Mouse (Mus musculus) MEL (cell line): ENCODE measurements at regions not wholly inside any gene's neighbourhood (a gene's known extent, or its start where the extent isn't known, plus 50 kb on each side); places are given as distances from the start of the nearest gene placed in this dataset.

ENCODE experiments used
- DNase-seq: peaks from one replicate; pipeline ENCODE4 v3.0.0; 2011; ENCODE audit warnings: low read depth, low spot score
- H3K27ac ChIP-seq: 2 replicates; pipeline ENCODE4 v1.5.1; 2012; ENCODE audit warnings: low read depth, mild to moderate bottlenecking, control low read depth, low read length, moderate library complexity; ENCODE audit not compliant: control insufficient read depth
- H3K27me3 ChIP-seq, 2 experiments: fragments of 150-350 bp in 1 of 2; sonication (generic) in 1 of 2; 2 replicates each; pipeline ENCODE4 v1.6.1; 2012; ENCODE audit warnings: low read length in 2 of 2, mild to moderate bottlenecking in 2 of 2, improper control_type of control experiment in 1 of 2, moderate library complexity in 1 of 2; ENCODE audit not compliant: insufficient read depth in 2 of 2, control insufficient read depth in 1 of 2
- H3K36me3 ChIP-seq, 2 experiments: 2 replicates each; pipeline ENCODE4 v1.6.1; 2012 to 2014; ENCODE audit warnings: low read length in 2 of 2, improper control_type of control experiment in 1 of 2, inconsistent platforms in 1 of 2, mild to moderate bottlenecking in 1 of 2; ENCODE audit not compliant: insufficient read depth in 2 of 2, control insufficient read depth in 1 of 2
- H3K4me1 ChIP-seq, 2 experiments: fragments of 150-350 bp in 1 of 2; sonication (generic) in 1 of 2; 2 replicates each; pipeline ENCODE4 v1.6.1; 2012; ENCODE audit warnings: low read length in 2 of 2, improper control_type of control experiment in 1 of 2, mild to moderate bottlenecking in 1 of 2; ENCODE audit not compliant: insufficient read depth in 2 of 2, control insufficient read depth in 1 of 2
- H3K4me3 ChIP-seq, 2 experiments: fragments of 150-350 bp in 1 of 2; sonication (generic) in 1 of 2; 2 replicates each; pipeline ENCODE4 v1.5.1; 2012; ENCODE audit warnings: low read depth in 2 of 2, low read length in 2 of 2, mild to moderate bottlenecking in 2 of 2, moderate library complexity in 2 of 2, control low read depth in 1 of 2, improper control_type of control experiment in 1 of 2; ENCODE audit not compliant: control insufficient read depth in 1 of 2, insufficient read depth in 1 of 2
- H3K79me2 ChIP-seq: 2 replicates; pipeline ENCODE4 v1.6.1; 2012; ENCODE audit warnings: mild to moderate bottlenecking, low read length, moderate library complexity; ENCODE audit not compliant: control insufficient read depth, poor library complexity, insufficient read depth
- H3K9ac ChIP-seq: 2 replicates; pipeline ENCODE4 v1.6.1; 2012; ENCODE audit warnings: low read depth, mild to moderate bottlenecking, control low read depth, low read length, moderate library complexity; ENCODE audit not compliant: control insufficient read depth, poor library complexity, severe bottlenecking
- H3K9me3 ChIP-seq: fragments of 150-350 bp; sonication (generic); replicated peaks from 2 replicates; pipeline ENCODE4 v1.6.1; 2012; ENCODE audit warnings: mild to moderate bottlenecking, low read length, improper control_type of control experiment, moderate library complexity; ENCODE audit not compliant: insufficient read depth
- BHLHE40 ChIP-seq: IDR thresholded peaks from 2 replicates; pipeline ENCODE4 v1.6.1; 2012; ENCODE audit warnings: low read depth, mild to moderate bottlenecking, inconsistent platforms, low read length, improper control_type of control experiment, borderline replicate concordance
- CHD1 ChIP-seq: IDR thresholded peaks from 2 replicates; pipeline ENCODE4 v1.6.1; 2012; ENCODE audit warnings: low read depth, mild to moderate bottlenecking, inconsistent platforms, low read length, improper control_type of control experiment
- CHD2 ChIP-seq: IDR thresholded peaks from 2 replicates; pipeline ENCODE4 v1.6.1; 2011; ENCODE audit warnings: low read length, improper control_type of control experiment
- ELF1 ChIP-seq: IDR thresholded peaks from 2 replicates; pipeline ENCODE4 v1.6.1; 2014; ENCODE audit warnings: low read depth, mild to moderate bottlenecking, inconsistent platforms, low read length, improper control_type of control experiment, moderate library complexity
- EP300 ChIP-seq, 2 experiments: IDR thresholded peaks; 2 replicates each; pipeline ENCODE4 v1.6.1; 2011; ENCODE audit warnings: improper control_type of control experiment in 2 of 2, low read length in 2 of 2, low read depth in 1 of 2, mild to moderate bottlenecking in 1 of 2
- GABPA ChIP-seq: IDR thresholded peaks from 2 replicates; pipeline ENCODE4 v1.6.1; 2012; ENCODE audit warnings: low read depth, mild to moderate bottlenecking, inconsistent platforms, low read length, improper control_type of control experiment, moderate library complexity
- GATA1 ChIP-seq: IDR thresholded peaks from 2 replicates; pipeline ENCODE4 v1.6.1; 2011; ENCODE audit warnings: low read depth, low read length, improper control_type of control experiment
- HCFC1 ChIP-seq: IDR thresholded peaks from 2 replicates; pipeline ENCODE4 v1.6.1; 2012; ENCODE audit warnings: low read depth, mild to moderate bottlenecking, inconsistent platforms, low read length, improper control_type of control experiment, moderate library complexity
- KAT2A ChIP-seq: conservative IDR thresholded peaks from 2 replicates; pipeline ENCODE4 v1.6.1; 2012; ENCODE audit warnings: low read depth, low read length, improper control_type of control experiment, inconsistent platforms
- MAX ChIP-seq: IDR thresholded peaks from 2 replicates; pipeline ENCODE4 v1.6.1; 2011; ENCODE audit warnings: low read length, improper control_type of control experiment
- MEF2A ChIP-seq: IDR thresholded peaks from 2 replicates; pipeline ENCODE4 v1.6.1; 2014; ENCODE audit warnings: low read depth, mild to moderate bottlenecking, inconsistent platforms, low read length, improper control_type of control experiment; ENCODE audit not compliant: poor library complexity, insufficient replicate concordance, severe bottlenecking; ENCODE audit errors: extremely low read depth
- MXI1 ChIP-seq: IDR thresholded peaks from 2 replicates; pipeline ENCODE4 v1.6.1; 2011; ENCODE audit warnings: mild to moderate bottlenecking, low read depth, low read length, improper control_type of control experiment
- MYB ChIP-seq: IDR thresholded peaks from 2 replicates; pipeline ENCODE4 v1.6.1; 2011; ENCODE audit warnings: mild to moderate bottlenecking, low read depth, low read length, improper control_type of control experiment
- NELFE ChIP-seq: IDR thresholded peaks from 2 replicates; pipeline ENCODE4 v1.6.1; 2011; ENCODE audit warnings: low read depth, low read length, improper control_type of control experiment
- NRF1 ChIP-seq: IDR thresholded peaks from 2 replicates; pipeline ENCODE4 v1.6.1; 2014; ENCODE audit warnings: low read depth, mild to moderate bottlenecking, inconsistent platforms, low read length, improper control_type of control experiment, moderate library complexity; ENCODE audit not compliant: poor library complexity, insufficient read depth, severe bottlenecking
- POLR2AphosphoS2 ChIP-seq: IDR thresholded peaks from 2 replicates; pipeline ENCODE4 v1.6.1; 2011; ENCODE audit warnings: low read length, improper control_type of control experiment
- RCOR1 ChIP-seq: IDR thresholded peaks from 2 replicates; pipeline ENCODE4 v1.6.1; 2012; ENCODE audit warnings: low read depth, mild to moderate bottlenecking, inconsistent platforms, low read length, improper control_type of control experiment
- SIN3A ChIP-seq: IDR thresholded peaks from 2 replicates; pipeline ENCODE4 v1.6.1; 2012; ENCODE audit warnings: low read length, improper control_type of control experiment, inconsistent platforms
- TBP ChIP-seq: IDR thresholded peaks from 2 replicates; pipeline ENCODE4 v1.8.0; 2011; ENCODE audit warnings: low read depth, low read length, improper control_type of control experiment
- TCF12 ChIP-seq: IDR thresholded peaks from 2 replicates; pipeline ENCODE4 v1.6.1; 2014; ENCODE audit warnings: low read depth, mild to moderate bottlenecking, inconsistent platforms, low read length, improper control_type of control experiment, moderate library complexity
- UBTF ChIP-seq: IDR thresholded peaks from 2 replicates; pipeline ENCODE4 v1.6.1; 2012; ENCODE audit warnings: low read depth, mild to moderate bottlenecking, inconsistent platforms, low read length, improper control_type of control experiment, moderate library complexity, borderline replicate concordance; ENCODE audit not compliant: insufficient read depth
- USF1 ChIP-seq: IDR thresholded peaks from 2 replicates; pipeline ENCODE4 v1.6.1; 2014; ENCODE audit warnings: low read depth, mild to moderate bottlenecking, inconsistent platforms, low read length, improper control_type of control experiment, moderate library complexity
- USF2 ChIP-seq, 2 experiments: IDR thresholded peaks; 2 replicates each; pipeline ENCODE4 v1.6.1; 2011 to 2012; ENCODE audit warnings: improper control_type of control experiment in 2 of 2, low read length in 2 of 2, borderline replicate concordance in 1 of 2, inconsistent platforms in 1 of 2, low read depth in 1 of 2, mild to moderate bottlenecking in 1 of 2; ENCODE audit not compliant: insufficient read depth in 1 of 2
- ZKSCAN1 ChIP-seq: IDR thresholded peaks from 2 replicates; pipeline ENCODE4 v1.6.1; 2012; ENCODE audit warnings: low read depth, mild to moderate bottlenecking, inconsistent platforms, low read length, improper control_type of control experiment, moderate library complexity

DNA sequence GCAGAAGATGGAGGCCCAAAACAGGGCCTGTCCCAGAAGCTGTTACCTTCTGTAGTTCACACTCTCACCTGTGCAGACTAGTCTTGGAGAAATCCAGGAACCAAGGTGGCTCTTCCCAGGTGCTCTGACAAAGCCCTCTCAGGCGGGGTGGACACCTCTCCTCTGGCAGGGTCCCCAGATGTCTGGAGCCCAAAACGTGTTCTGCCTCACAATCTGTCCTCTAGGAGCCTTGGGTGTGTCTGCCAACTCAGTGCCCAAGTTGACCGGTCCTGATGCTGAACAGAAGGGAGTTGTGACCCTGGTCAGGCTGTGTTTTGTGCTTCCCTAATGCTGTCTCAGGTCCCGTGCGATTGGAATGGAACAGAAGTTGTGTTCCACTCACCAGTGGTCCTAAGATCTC lies 519.8 kb downstream of the Nova1 start:
- Histone ChIP-seq H3K9me3 (no peaks in the 10 kb centered on the region), H3K27ac (no peak overlapping the region), H3K36me3 (peaks cover 0 to 6% of the 10 kb centered on the region in 2 experiments; a peak in 2 of 4 replicates), H3K79me2 (no peaks in the 10 kb centered on the region), H3K27me3 (no peaks in the 10 kb centered on the region)
- no peak for DNase-seq
- TF ChIP-seq KAT2A: no peak
- no peak for TF ChIP-seq NRF1
- no peak for TF ChIP-seq POLR2AphosphoS2
- no peak for TF ChIP-seq UBTF
- no peak for TF ChIP-seq HCFC1
- no peak for TF ChIP-seq USF2 (IDR thresholded peaks at IDR 0.05; ENCODE audit: borderline replicate concordance in 1 of 2, insufficient read depth in 1 of 2, low read depth in 1 of 2, low read length in 2 of 2)
- no peak for TF ChIP-seq ZKSCAN1
- TF ChIP-seq EP300 (IDR thresholded peaks at IDR 0.05; ENCODE audit: low read depth in 1 of 2, low read length in 2 of 2): no peak
- TF ChIP-seq GATA1: no peak
- no peak for TF ChIP-seq MXI1
- no peak for TF ChIP-seq CHD1
- TF ChIP-seq CHD2: no peak
- no peak for TF ChIP-seq BHLHE40
- TF ChIP-seq RCOR1: no peak
- no peak for TF ChIP-seq NELFE
- TF ChIP-seq USF1: no peak
- no peak for TF ChIP-seq TCF12
- no peak for TF ChIP-seq GABPA
- TF ChIP-seq ELF1: no peak
- TF ChIP-seq, all 39 proteins: peak for 0
- Histone ChIP-seq H3K4me1 (peaks cover 0 to 2% of the 10 kb centered on the region in 2 experiments; a peak in 1 of 4 replicates), H3K9ac (no peak overlapping the region), H3K4me3 (no peak overlapping the region)

DNA sequence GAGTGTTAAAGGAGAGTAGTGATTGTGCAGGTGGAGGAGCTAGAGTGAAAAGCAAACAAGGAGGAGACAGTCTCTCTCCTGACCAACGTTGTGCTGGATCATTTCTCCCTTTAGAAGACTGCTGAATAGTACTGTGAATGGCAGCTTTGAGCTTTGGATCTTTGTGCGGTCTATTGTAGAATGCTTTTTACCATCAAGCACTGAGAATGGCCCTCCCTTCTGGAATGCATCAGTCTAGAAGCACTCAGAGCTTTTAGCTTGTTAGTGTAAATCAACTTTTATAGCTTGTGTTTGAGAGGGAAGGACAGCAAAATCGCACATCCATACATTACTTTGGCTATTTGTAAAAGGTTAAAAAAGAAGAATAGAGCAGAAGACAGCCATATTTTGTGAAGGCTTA lies 534.2 kb downstream of the Nova1 start:
- Histone ChIP-seq H3K79me2 (no peaks in the 10 kb centered on the region), H3K36me3 (no peaks in the 10 kb centered on the region), H3K9ac (no peak overlapping the region), H3K4me1 (no peaks in the 10 kb centered on the region), H3K27me3 (no peaks in the 10 kb centered on the region), H3K9me3 (no peaks in the 10 kb centered on the region), H3K27ac (no peak overlapping the region), H3K4me3 (no peak overlapping the region)
- no peak for TF ChIP-seq UBTF
- no peak for TF ChIP-seq TCF12
- no peak for TF ChIP-seq USF1
- no peak for TF ChIP-seq CHD1
- no peak for TF ChIP-seq MAX
- TF ChIP-seq TBP: no peak
- TF ChIP-seq SIN3A: no peak
- TF ChIP-seq MEF2A: no peak
- TF ChIP-seq MYB: no peak
- TF ChIP-seq CHD2: no peak
- TF ChIP-seq USF2 (IDR thresholded peaks at IDR 0.05; ENCODE audit: borderline replicate concordance in 1 of 2, insufficient read depth in 1 of 2, low read depth in 1 of 2, low read length in 2 of 2): no peak
- DNase-seq: no peak
